Mouse (Mus musculus): ENCODE results near the gene Hs3st6.

The Hs3st6 gene

GRCm38 (mm10) chr17:24766266-24766875 lies 13.6 kb downstream of the Hs3st6 start:
- no peak for DNase-seq (ENCODE audit: inconsistent ontology term)

GRCm38 (mm10) chr17:24769146-24769545 lies 16.4 kb downstream of the Hs3st6 start:
- DNase-seq (ENCODE audit: inconsistent ontology term) = no peak

- DNase-seq (ENCODE audit: inconsistent ontology term) = no peak
These were observed 20.5 kb downstream of the Hs3st6 start for GRCm38 (mm10) chr17:24773241-24773640.

- no peak for DNase-seq (ENCODE audit: inconsistent ontology term)
These were observed 22.4 kb downstream of the Hs3st6 start for GRCm38 (mm10) chr17:24775173-24775572.

GRCm38 (mm10) chr17:24777073-24777472 lies 24.3 kb downstream of the Hs3st6 start:
- no peak for DNase-seq (ENCODE audit: inconsistent ontology term)

- DNase-seq (ENCODE audit: inconsistent ontology term) = no peak
These were observed 28.0 kb downstream of the Hs3st6 start for GRCm38 (mm10) chr17:24780821-24781220.

- DNase-seq (ENCODE audit: inconsistent ontology term) = no peak
These were observed 39.4 kb downstream of the Hs3st6 start for GRCm38 (mm10) chr17:24792190-24792589.

DNA sequence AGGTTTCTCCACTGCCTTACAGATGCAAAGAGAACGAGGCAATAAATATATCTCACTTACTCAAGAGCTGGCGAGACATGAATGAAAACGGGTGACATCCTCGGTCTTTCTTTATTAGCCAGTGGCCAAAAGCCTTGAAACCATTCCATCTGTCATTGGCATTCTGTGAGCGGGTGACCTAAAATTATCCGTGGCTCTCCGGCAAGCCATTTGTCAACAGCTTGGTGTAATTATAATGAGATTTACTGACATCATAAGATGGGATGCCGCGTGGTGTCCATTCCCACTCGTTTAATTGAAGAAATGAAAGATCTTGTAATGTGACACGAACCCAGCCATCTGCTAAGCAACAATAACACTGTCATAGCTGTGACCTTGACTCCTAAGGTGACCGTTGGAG lies 42.0 kb downstream of the Hs3st6 start:
- DNase-seq (ENCODE audit: inconsistent ontology term) = peak; percentile 9

- DNase-seq (ENCODE audit: inconsistent ontology term) = no peak
These were observed 44.2 kb downstream of the Hs3st6 start for GRCm38 (mm10) chr17:24796969-24797368.

DNA sequence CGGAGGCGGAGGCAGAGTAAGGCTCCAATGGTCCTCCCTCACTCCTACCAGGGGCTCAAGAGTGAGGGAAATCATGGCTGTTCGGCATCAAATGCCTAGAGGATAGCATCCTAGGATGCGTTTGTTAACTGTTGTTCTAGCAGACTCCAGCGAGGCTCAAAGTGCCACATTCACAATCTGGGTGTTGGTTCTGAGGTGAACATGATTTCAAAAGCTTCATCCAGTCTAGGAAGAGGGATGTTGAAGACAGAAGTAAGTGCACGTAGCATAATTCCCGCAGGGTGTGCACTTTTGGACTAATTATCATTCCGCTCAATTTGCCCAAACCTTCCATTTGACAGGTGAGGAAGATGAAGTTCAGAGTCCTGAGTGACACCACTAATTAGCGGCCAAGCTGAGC lies 45.4 kb downstream of the Hs3st6 start:
- DNase-seq (ENCODE audit: inconsistent ontology term) = no peak

DNA sequence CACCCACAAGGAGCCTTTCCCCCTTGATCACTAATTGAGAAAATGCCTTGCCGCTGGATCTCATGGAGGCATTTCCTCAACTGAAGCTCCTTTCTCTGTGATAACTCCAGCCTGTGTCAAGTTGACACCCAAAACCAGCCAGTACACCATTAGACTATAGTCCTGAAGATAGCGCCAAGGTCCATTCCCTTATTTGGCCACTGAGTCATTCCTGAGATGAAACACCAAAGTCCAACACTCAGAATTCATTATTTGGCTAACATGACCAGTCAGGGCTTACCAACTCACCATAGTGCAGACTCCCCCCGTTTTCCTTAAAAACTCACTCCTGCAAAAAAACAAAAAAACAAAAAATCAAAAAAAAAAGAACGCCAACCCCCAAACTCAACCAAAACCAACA lies 46.7 kb downstream of the Hs3st6 start:
- DNase-seq (ENCODE audit: inconsistent ontology term) = no peak

DNA sequence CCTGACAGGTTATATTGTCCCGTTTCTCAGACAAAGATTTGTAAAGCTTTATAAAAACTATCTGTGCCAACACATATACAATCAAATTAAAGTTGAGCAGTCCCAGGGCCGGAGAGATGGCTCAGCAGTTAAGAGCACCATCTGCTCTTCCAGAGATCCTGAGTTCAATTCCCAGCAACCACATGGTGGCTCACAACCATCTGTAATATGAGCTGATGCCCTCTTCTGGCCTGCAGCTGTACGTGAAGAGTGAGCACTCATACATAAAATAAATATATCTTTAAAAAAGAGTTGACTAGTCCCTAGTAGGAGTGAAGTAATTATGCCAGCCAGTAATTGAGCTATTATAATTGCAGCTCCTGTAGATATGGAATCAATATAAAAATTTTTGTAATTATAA lies 47.7 kb downstream of the Hs3st6 start:
- DNase-seq (ENCODE audit: inconsistent ontology term) = no peak

- DNase-seq (ENCODE audit: inconsistent ontology term) = peak; percentile 79
These were observed 51.5 kb downstream of the Hs3st6 start, which contains the start of gene Meiob for GRCm38 (mm10) chr17:24803952-24804951. Gene Meiob, plus strand, starts transcription at chr17:24804289.
